Comparison of ENCODE assay signal across 8 mouse cellular contexts in genomic region chr7:16399820-16400688, GRCm38 (mm10). TPM values are rescaled to one million over a fixed set of nuclear protein-coding genes. Genes with fewer than 3 reads are reported as not detected.
A peak's percentile ranks its signal among the peaks of the same experiment; 100 is the strongest.
DNase-seq lines count a peak whose midpoint lies in the region; ATAC-seq and TF ChIP-seq lines count a peak whose summit lies in the region.

No protein-coding gene starts in this region.

- H3K9ac ChIP-seq in embryonic facial prominence, embryonic 15.5 days = peak overlapping the region; percentile 99
- H3K9ac ChIP-seq in limb, embryonic 15.5 days = peak overlapping the region; percentile 100

- WGBS in bone marrow, adult 2 months = under 1% methylated on average over 77 of the region's 77 CpGs
- under 1% methylated on average over 77 of the region's 77 CpGs for WGBS in embryonic facial prominence, embryonic 15.5 days
- under 1% methylated on average over 74 of the region's 77 CpGs for WGBS in limb, embryonic 15.5 days

- H3K36me3 ChIP-seq in embryonic facial prominence, embryonic 15.5 days = no peaks in the 10 kb centered on the region
- no peaks in the 10 kb centered on the region for H3K36me3 ChIP-seq in limb, embryonic 15.5 days

- H3K4me1 ChIP-seq in bone marrow, adult 2 months (ENCODE audit: control insufficient read depth, insufficient read depth, low read length) = peaks cover 7% of the 10 kb centered on the region
- H3K4me1 ChIP-seq in embryonic facial prominence, embryonic 15.5 days = peaks cover 29% of the 10 kb centered on the region
- H3K4me1 ChIP-seq in limb, embryonic 15.5 days = peaks cover 25% of the 10 kb centered on the region

- DNase-seq in 416B (ENCODE audit: low read depth) = peak; percentile 98
- peak; percentile 97 for DNase-seq in heart, adult 8-10 months (ENCODE audit: low spot score)
- DNase-seq in kidney, adult 9 months = peak; percentile 98
- DNase-seq in monocyte, adult 2 months (ENCODE audit: low read depth in 1 of 2, low spot score in 2 of 2) = peak; percentile 95
- DNase-seq in spleen, postnatal 36 days (ENCODE audit: low spot score in 2 of 2) = peak; percentile 98 to 99

- peak overlapping the region; percentile 88 for H3K4me3 ChIP-seq in bone marrow, adult 2 months (replicated peaks; ENCODE audit: control insufficient read depth, low read depth, low read length)
- H3K4me3 ChIP-seq in embryonic facial prominence, embryonic 15.5 days (replicated peaks) = peak overlapping the region; percentile 89
- H3K4me3 ChIP-seq in limb, embryonic 15.5 days = peak overlapping the region; percentile 86

- TF ChIP-seq CTCF in bone marrow, adult 2 months (IDR thresholded peaks at IDR 0.05; ENCODE audit: control insufficient read depth, insufficient read depth, low read length) = no peak

- H3K9me3 ChIP-seq in embryonic facial prominence, embryonic 15.5 days (replicated peaks) = no peaks in the 10 kb centered on the region
- no peaks in the 10 kb centered on the region for H3K9me3 ChIP-seq in limb, embryonic 15.5 days

- H3K27me3 ChIP-seq in embryonic facial prominence, embryonic 15.5 days = no peaks in the 10 kb centered on the region
- H3K27me3 ChIP-seq in limb, embryonic 15.5 days = no peaks in the 10 kb centered on the region

- peak overlapping the region; percentile 59 for H3K4me2 ChIP-seq in embryonic facial prominence, embryonic 15.5 days (replicated peaks)
- H3K4me2 ChIP-seq in limb, embryonic 15.5 days = peak overlapping the region; percentile 81

- ATAC-seq in embryonic facial prominence, embryonic 15.5 days (ENCODE audit: insufficient number of reproducible peaks, low FRiP score, low TSS enrichment, low read depth) = peak; percentile 92
- peak; percentile 94 for ATAC-seq in limb, embryonic 15.5 days (ENCODE audit: insufficient number of reproducible peaks, low FRiP score, low TSS enrichment, low read depth)

- peak; percentile 88; the same call in 1 of the 2 replicates for TF ChIP-seq POLR2A in bone marrow, adult 2 months (IDR thresholded peaks at IDR 0.05; ENCODE audit: borderline replicate concordance, control insufficient read depth, low read depth, low read length)

- peak overlapping the region; percentile 100 for H3K27ac ChIP-seq in bone marrow, adult 2 months (ENCODE audit: control insufficient read depth, insufficient read depth, low read depth, low read length, poor library complexity)
- H3K27ac ChIP-seq in embryonic facial prominence, embryonic 15.5 days (replicated peaks) = peak overlapping the region; percentile 100
- peak overlapping the region; percentile 100 for H3K27ac ChIP-seq in limb, embryonic 15.5 days

RNA-seq across cellular contexts. Expression of gene Zc3h4, which starts 0.7 kb away (rescaled TPM):
- 56.8 and 95.0 TPM in 2 replicates for polyA plus RNA-seq in bone marrow, adult 2 months (2011; ENCODE audit: insufficient read depth, insufficient read length, low replicate concordance, missing spikeins)
- polyA plus RNA-seq in embryonic facial prominence, embryonic 15.5 days (2015; fragmentation: Nextera tagmentation; extraction: Ambion mirVana) = 16.9 and 17.0 TPM in 2 replicates
- 10 to 100 TPM; 22.6 to 32.9 (median 28.8) TPM for total RNA-seq in heart, adult 8-10 months (2022)
- 12.3 and 14.1 TPM in 2 replicates for polyA plus RNA-seq in limb, embryonic 15.5 days (2015; fragmentation: Nextera tagmentation; extraction: Ambion mirVana)

RNA-seq across cellular contexts. Expression of gene Sae1, which starts 12.4 kb away (rescaled TPM):
- polyA plus RNA-seq in bone marrow, adult 2 months (2011; ENCODE audit: insufficient read depth, insufficient read length, low replicate concordance, missing spikeins) = 66.8 and 78.5 TPM in 2 replicates
- polyA plus RNA-seq in embryonic facial prominence, embryonic 15.5 days (2015; fragmentation: Nextera tagmentation; extraction: Ambion mirVana) = 291 and 292 TPM in 2 replicates
- 10 to 100 TPM; 31.6 to 38.8 (median 36.1) TPM for total RNA-seq in heart, adult 8-10 months (2022)
- polyA plus RNA-seq in limb, embryonic 15.5 days (2015; fragmentation: Nextera tagmentation; extraction: Ambion mirVana) = 282 and 287 TPM in 2 replicates

RNA-seq across cellular contexts. Expression of gene Tmem160, which starts 52.5 kb away (rescaled TPM):
- 21.7 and 45.2 TPM in 2 replicates for polyA plus RNA-seq in bone marrow, adult 2 months (2011; ENCODE audit: insufficient read depth, insufficient read length, low replicate concordance, missing spikeins)
- 48.6 and 49.6 TPM in 2 replicates for polyA plus RNA-seq in embryonic facial prominence, embryonic 15.5 days (2015; fragmentation: Nextera tagmentation; extraction: Ambion mirVana)
- total RNA-seq in heart, adult 8-10 months (2022) = 10 to 100 TPM; 79.6 to 97.6 (median 89.8) TPM
- polyA plus RNA-seq in limb, embryonic 15.5 days (2015; fragmentation: Nextera tagmentation; extraction: Ambion mirVana) = 36.6 and 39.2 TPM in 2 replicates

Comparison
In these comparisons a context has a peak if more than half of its experiments do, and no peak if none do; other contexts are left out.
1. Peak in every context shown above with its lines: DNase-seq, ATAC-seq, H3K4me3 ChIP-seq and H3K27ac ChIP-seq.